Mouse (Mus musculus) spleen, embryonic (tissue): ENCODE results near the gene Tes3-ps.

Experiments used
- CTCF ChIA-PET: fragments of 350-600 bp; sonication (Branson Sonifier 250); formaldehyde crosslinking; loops from one replicate; lab custom pipeline; 2022; lab: Charles Lee

The Tes3-ps gene

DNA sequence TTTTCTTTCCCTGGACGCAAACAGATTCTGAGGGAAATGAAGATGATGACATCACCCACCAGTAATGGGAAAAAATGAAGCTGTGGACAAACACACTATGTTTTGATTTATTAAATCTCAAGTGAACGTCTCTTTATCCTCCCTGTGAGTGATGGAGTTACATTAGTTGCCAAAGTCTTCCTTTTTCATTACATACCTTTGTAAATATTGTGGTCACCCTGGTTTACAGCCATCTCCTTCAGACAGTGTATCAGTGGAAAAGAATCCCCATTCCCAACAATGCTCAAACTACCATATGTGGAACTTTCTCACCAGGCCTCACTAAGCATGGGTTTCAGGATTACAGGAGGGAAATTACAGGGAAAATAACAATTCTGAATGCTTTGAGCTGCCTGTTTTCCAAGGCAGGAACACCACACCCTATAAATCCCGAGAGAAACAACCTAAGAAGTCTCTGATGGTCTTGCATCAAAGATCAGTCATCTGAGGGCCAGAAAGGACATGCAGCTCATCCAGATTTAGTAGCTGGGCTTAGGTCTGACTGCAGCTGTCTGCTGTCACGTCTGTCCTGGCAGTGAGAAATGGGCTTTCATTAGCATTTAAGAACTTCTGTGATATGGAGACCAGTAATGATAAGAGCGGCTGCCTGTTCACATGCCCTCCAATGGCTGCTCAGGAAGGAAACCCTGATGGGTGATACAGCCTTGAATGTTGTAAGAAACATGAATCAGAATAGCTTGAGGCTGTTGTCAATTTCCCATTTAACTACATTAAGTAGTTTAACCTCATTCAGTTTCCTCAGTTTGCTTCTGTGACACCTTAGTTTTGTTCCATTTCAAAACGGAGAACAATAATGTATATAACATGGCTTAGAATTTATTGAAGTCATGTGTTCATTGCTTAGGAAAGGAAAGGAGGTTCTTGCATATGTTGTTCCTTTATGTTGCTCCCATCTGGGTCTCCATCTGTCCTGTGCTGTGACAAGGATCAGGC, at the start of gene Tes3-ps:
Gene Tes3-ps (plus strand): TSS at position 943 of the 993 bp plus-strand sequence.
- CTCF ChIA-PET: no interaction called here

DNA sequence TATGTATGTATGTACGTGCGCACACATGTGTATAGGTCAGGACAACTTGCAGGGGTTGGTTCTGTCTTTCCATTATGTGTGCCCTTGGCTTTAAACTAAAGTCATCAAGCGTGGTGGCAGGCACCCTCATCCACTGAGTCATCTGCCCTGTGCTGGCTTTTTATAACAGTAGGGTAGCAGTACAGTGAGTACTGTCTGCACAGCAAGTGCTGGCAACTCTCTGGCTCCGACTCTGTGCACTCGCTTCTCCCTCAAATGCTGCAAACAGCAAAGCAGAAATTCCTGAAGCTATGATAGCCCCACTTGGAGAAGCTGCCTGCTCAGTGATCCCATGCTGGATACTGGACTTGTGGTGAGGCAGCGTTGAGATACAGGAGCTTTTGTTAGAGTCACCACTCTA, 48.7 kb upstream of the Tes3-ps start:
- CTCF ChIA-PET: no interaction called here

DNA sequence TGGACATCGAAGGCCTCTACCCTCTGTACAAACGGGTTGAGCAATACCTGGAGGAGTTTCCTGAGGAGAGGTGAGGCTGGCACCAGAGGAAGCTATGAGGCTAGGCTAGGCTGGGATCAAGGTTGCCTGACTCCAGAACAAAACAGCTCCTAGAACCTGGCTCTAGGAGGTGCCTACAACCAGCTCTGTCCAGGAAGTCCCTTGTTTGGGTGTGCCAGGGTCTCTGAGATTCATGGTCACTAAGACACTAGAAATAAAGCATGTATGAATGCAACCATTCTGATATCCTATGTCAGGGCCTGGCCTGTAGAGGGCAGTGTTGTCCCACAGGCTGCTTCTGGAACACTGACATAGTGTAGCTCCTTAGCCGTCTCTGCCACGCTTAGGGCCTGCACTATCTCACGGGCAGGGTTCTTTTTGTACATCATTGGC, 43.8 kb upstream of the Tes3-ps start:
- CTCF ChIA-PET: interaction anchor here (0.6 kb wide), 1 partner anchor 16 kb away, joined by 4 read pairs; no protein-coding TSS in a partner anchor

DNA sequence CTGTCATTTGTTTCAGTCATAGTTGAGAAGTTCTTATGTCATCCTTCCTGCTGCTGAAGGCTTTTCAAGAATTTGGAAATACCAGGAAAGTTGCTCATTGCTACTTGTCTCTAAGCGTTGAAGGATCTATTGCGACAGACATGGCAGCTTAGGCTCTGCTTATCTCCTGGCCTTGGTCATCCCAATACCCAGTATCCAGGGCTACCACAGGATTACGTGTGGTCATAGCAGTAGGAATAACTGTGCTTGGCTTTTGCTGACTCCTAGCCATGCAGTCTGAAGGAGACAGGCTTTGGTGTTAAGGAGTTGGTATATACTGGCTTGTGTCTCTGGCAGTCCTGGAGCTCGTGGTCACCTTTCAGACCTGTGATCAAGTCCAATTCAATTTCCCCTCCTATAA, 32.8 kb upstream of the Tes3-ps start:
- CTCF ChIA-PET: no interaction called here

DNA sequence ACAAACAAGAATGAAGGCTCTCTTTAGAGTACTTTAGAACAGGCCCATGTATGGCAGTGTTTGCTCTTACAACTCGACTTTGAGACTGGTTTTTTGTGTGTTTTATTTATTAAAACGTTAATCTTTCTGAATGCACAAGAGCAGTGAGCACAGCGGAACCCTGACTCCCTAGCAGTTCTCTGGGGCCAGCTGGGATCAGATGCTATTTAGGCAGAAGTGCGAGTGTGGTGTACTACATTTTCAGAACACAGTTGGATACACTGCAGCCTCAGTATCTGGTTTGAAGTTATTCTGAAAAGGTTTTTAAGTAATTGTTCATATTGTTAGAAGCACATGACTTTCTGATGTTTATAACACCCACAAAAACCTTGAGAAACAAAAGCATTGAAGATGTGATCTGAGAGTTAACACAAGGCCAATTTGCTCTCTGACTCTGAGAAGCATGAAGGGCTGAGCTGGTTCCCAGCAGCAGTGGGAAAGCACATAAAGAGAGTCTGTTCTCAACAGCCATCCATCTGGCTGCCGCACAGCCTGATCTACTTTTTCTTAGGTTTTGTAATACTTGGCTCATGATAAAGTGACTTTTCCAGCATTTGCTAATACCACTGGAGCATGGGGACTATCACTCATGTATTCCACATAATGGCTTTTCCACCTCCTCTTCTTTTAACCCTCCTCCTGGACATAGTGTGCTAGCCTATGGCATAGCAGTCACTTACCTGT, 32.3 kb upstream of the Tes3-ps start:
- CTCF ChIA-PET: no interaction called here

DNA sequence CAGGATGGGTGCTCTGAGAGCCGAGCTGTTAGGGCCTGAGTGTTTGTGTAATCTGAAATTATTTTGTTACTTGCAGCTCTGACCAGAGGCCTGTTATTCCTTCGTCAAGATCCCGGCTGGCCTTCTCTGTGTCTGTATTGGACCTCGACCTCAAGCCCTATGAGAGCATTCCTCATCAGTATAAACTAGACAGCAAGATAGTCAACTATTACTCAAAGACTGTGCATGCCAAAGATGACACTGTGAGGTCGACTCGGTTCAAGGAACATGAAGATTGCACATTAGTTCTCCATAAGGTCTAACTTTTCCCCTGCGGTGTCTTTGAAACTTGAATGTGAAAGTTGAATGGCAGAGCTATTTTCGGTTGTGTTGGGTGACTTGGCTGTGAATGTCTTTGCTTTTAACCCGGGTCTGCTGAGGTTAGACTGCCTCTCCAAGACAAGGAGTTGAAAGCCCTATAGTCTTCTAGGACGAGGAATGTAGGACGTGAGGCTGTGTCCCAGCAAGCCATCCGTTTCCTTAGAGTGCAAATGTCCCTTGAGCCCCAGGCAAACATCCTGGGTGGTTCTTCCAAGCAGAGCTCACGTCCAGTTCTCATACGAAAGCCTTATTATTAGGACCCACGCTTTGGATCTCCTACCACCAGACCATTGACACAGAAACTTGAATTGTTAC, 31.5 kb upstream of the Tes3-ps start:
- CTCF ChIA-PET: no interaction called here

DNA sequence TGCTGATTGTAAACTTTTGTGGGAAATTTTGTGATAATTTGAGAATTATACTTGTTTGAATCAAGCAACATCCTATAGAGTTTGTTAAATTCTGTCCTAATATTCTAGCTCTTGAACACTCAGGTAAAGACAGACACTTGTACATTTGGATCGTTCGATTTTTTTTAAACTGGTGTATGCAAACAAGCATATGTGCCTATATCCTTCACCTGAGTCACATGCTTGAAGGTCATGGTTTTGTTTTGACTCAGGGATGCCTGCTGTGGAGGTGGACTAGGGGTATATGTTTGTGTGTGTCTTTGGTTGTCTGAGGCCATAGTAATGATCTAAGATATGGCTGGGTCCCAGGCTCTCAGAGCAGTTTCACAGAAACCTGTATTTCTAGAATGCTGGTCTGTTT, 30.2 kb upstream of the Tes3-ps start:
- CTCF ChIA-PET: interaction anchor here (0.6 kb wide), 1 partner anchor 80 kb away, joined by 4 read pairs; no protein-coding TSS in a partner anchor

DNA sequence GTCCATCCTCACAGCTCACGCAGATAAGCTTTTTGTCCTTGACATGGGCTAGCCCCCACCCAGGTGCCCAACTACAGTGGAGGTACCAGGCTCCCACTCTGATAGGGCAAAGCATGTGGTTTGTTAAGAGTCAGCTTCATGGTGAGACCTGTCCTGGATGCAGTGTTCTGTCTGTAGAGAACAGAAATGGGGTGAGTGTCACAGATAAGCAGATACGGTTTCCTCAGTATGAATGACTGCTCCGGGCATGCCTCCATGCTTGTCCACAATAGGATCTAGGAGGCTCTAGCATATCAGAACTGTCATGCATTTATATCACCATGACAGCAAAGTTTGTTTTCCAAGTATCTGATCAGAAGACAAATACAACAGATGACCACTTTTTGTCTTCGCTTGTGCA, 27.2 kb upstream of the Tes3-ps start:
- CTCF ChIA-PET: interaction anchor here (0.5 kb wide), 1 partner anchor 16 kb away, joined by 4 read pairs; no protein-coding TSS in a partner anchor

DNA sequence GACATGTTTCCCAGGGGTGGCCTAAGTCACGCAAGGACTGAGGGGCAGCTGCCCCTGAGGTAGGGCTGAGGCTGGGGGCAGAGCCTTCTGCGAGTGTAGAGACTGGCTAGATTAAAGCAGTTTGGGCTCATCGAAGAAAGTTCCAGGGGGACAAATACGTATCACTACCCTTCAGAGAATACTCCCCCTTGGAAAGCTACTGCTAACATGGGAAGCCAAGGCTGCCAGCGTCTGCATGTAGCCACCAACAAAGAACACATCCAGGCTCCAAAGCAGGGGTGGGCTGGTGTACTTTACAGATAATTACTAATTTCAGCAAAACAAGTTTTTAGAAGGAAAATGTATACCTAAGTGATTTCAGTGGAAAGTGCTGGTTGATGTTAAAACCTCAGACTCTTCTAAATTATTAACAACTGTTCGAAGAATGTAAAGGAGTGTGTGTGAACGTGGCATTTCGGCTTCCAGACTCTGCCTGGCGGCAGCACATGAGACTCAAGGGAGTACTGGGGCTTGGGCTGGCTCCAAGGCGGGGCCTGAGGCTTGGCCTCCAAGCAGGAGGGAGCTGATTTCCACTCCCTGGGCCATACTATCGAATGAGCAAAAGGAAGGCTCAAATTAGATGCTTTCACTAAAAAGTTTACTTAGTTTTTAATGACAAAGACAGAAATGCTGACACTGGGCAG, 26.6 kb upstream of the Tes3-ps start:
- CTCF ChIA-PET: no interaction called here

DNA sequence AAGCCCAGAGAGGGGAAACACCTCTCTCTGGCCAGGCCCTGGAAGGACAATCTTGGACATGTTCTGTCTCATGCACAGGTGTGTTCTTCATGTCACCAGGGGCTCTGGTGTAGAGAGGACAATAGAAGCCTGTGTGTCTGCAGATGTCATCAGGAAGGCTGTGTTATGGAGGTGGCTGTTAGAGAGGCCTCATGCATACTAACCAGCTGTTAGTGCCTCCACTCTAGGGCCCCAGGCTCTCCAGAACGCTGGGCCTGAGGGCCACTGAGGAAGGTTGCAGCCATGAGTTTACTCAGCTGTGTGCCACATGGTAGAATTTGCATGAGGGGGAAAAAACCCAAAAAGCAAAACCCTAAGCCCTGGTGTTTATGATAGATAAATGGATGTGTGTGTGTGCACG, 25.5 kb upstream of the Tes3-ps start:
- CTCF ChIA-PET: no interaction called here

DNA sequence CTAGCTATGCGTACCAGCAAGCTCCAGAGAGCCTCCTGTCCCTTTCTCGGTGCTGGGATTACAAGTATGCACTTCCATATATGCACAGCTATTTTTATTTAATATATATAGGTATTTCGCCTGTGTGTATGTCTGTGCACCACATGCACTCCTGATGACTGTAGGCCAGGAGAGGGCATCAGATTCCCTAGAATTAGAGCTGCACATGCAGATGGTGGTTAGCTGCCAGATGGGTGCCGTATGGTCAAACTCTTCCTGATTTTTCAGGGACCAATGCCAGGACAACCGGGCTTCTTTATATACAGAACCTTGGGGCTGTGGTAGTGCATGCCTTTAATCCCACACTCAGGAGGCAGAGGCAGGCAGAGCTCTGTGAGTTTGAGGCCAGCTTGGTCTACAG, 24.1 kb upstream of the Tes3-ps start:
- CTCF ChIA-PET: no interaction called here

DNA sequence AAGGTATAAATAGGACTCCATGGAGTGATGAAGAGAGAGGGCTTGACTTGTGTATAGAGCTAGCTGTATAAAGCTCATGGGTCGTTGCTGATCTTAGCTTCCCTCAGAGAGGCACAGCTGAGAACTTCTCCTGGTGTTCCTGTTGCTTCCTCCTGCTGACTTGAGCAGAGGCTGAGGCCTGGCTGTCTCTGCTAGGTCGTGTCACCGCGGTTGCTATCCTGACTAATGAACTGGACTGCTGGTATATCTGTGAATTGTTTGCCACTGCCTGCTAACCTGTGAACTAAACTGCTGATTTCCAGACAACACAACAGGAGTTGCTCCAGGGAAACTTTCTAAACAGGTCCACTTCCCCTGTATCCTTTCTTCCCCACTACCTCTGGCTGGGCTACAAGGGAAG, 22.8 kb upstream of the Tes3-ps start:
- CTCF ChIA-PET: no interaction called here

DNA sequence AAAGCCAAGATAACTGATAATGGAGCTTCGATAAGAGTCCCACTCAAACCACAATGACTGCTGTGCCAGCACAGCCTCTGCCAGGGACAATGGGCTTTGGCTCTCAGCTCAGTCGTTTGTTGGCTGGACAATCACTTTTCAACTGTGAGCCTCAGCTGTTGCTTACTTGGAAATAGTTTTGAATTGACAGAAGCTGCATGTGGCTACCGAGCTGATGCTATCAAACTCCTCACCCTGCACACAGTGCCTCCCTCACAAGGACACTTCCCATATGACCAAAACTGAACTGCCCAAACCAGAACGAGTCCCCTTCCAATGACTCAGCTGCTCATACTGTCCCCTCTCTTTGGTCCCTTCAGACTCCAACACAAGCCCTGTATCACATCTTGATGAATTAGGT, 22.3 kb upstream of the Tes3-ps start:
- CTCF ChIA-PET: no interaction called here

DNA sequence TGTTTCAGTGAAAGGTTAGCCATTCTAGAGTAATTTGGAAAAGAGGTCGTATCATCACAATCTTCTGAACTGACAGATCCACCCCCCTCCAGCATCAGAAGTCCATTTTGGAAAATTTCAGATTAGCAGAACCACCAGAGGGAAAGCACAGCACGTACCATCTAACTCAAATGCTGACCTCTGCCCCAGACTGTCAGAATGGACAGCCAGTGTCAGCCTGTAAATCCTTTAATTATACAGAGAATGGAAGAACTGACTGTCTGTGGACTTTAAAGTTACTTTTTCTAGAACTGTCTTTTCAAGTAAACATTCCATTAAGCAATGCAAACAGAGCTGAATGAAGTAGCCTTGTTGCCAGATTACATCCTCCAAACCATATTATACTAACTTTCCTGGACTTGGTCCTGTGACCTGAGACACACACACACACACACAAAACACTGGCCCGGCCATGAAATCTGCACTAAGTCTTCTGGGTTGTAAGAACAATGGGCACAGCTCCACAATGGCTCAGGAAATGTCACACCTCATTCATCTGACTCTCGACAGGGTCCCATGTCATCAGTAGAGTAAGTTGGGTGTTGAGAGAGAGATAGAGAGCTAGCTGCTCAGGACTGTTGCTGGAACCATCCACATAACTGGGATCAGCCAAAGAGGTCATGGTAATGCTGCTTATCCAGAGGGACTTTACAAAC, 21.0 kb upstream of the Tes3-ps start:
- CTCF ChIA-PET: no interaction called here

DNA sequence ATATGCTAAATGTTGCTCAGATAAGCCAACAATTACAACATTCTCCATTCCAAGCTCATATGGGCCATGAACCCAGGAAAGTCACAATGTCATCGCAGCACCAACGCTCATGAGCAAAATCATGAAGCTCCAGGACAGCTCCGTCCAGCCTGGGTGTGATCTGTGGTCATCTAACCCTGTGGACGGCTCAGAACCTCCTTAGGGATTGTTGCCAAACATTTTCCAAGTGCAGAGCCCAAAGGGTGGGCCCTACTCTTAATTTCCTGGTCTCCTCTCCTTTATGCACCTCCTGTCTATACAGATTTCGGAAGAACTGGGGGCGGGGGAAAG, 20.5 kb upstream of the Tes3-ps start:
- CTCF ChIA-PET: no interaction called here

DNA sequence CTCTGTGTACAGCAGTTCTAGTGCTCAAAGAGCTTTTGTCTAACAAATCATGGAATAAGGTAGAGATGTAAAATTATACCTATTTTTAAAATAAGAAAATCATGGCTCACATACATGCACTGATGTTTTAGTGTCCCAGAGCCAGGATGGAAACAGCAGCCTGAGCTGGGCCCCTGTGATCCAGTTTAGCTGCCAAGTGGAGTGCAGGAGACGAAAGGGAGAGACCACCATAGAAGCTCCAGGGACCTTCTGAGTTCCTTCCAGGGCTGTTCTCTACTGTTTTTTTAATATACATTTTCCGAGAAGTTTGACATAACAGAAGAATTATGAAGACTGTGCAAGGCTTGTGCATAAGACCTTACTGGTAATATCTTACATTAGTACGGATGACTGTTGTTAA, 15.2 kb upstream of the Tes3-ps start:
- CTCF ChIA-PET: no interaction called here

DNA sequence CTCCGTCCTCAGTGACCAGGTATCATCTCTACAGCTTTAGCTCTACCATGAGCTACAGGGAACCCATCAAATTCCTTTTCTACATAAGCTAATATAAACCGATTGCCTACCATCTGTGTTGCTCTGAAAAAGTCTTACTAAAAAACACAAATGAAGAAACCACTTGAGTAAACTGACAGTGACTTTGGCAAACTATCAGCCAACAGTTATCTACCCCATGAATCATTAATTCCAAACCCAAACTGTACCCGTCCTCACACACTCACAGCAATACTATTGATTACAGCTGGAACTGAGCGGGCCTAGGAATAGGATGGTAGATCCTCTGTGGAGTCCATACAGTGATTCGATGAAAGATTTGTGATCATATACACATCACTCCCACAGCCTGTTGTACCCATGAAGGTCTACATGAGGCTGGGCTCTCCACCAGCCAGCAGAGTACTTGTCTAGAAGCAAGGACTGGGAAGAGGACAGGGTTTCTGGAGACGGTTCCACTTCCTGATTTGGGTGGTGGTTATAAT, 14.2 kb upstream of the Tes3-ps start:
- CTCF ChIA-PET: no interaction called here

DNA sequence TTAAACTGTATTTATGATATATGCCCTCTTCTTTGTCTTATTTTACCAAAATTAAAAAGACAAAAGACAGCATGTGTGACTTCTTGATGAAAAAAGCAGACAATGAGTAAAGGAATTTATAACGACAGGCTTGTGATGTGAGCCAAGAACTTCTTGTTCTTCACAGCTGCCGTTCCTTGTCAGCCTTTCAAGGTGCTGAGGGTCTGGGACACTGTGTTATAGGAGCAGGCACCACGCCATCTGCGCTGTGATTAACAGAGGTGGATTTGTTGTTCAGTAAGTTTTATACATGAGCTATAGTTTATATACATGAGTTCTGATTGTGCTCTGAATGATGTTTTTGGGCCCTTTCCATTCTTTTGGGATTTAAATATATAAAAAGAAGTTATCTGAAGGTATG, 13.7 kb upstream of the Tes3-ps start:
- CTCF ChIA-PET: no interaction called here

DNA sequence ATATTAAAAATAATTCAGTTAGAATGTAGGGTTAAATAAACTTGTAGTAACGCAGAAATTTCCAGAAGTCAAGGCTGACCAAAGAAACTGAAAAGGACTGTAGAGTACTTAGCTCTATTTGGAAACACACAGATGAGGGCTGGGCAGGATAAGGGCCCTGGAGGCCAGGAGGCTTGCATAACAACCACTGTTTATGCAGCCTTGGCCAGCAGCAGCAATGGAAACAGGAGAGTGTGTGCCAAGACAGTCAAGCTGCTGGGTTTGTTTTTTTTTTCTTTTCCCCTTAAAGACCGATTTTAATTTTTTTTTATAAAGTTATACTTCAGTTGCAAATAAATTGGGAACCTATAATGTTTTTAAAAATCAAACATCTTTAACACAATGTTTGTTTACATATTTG, 13.1 kb upstream of the Tes3-ps start:
- CTCF ChIA-PET: interaction anchor here (0.6 kb wide), 1 partner anchor 10 kb away, joined by 4 read pairs; no protein-coding TSS in a partner anchor

DNA sequence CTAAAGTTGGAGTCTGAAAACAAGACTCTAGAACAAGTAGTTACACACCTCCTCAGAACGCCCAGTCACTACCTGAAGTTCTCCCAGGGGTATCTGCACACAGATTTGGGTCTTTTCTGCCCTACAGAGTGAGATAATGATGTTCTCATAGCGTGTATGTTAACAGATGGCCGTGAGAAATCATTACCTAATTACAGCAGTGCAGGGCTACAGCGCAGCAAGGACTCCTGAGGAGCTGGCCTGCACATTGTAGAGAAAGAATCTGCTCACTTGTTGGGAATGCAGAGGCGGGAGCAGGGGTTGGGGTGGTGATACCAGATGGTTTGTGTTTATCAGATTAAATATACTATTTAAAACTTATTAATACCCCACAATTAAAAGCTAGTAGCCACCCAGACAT, 12.6 kb upstream of the Tes3-ps start:
- CTCF ChIA-PET: no interaction called here

DNA sequence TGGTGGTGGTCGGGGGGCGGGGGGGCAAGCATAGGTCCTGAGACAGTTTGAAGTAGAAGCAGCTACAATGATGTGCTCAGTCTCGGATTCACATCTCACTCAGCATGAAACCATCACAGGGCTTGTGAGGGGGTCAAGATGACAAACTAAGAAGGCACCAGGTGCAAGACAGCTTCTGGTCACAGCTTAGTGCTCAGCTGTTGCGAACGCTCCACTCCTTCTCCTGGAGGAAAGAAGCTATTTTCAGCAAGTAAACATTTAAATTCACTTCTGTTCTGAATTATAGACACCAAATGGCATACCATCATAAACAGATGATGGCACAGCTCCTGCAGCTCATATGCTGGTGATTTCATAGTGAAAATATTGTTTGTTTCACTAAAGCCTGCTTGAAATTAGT, 7.7 kb upstream of the Tes3-ps start:
- CTCF ChIA-PET: no interaction called here
